Mouse (Mus musculus): Measurements from ENCODE around the gene Rrp36. TPM values are rescaled to one million over a fixed set of nuclear protein-coding genes. Genes with fewer than 3 reads are reported as not detected.

The Rrp36 gene
- polyA plus RNA-seq (2014; fragmentation: Nextera tagmentation; extraction: Ambion mirVana): 54.0 and 61.6 TPM in 2 replicates

DNA sequence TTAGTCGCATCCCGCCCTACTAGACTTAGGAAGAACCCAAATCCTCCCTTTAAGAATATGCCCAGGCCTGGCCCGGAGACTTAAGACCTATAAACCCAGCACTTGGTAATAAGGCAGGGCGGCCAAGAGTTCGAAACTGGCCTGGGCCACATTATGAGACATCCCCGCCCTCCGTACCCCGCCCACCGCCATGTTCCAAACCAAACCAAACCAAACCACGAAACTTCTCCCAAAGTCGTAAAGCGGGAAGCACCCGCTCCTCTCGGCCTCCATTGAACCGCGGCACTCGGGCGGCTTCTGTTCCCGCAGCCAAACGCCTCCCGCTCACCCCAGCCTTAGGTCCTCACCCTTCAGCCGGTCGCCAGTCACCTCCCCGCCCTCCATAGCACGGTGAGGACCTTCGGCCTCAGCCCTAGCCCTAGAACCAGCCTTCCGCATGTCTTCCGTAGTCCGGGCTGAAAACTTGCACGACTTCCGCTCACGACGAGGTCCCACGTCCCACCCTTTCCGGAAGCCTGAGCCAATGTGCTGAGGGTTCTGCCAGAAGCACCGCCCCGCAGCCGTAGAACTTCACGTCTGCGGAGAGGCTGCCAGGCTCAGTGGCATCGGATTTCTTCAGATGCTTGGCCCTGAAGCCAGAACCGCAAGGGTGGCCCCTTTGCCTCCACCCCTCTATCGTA lies at the start of gene Rrp36:
Gene Rrp36 (minus strand): TSS at position 503 of the 680 bp plus-strand sequence.
- under 1% methylated on average over 43 of the region's 43 CpGs for WGBS
- H3K4me2 ChIP-seq (ENCODE audit: low read depth, low read length): peak within 1 kb of the TSS; percentile 77
- H3K9me3 ChIP-seq (replicated peaks; ENCODE audit: control insufficient read depth, low read length): no peaks in the 10 kb centered on the region
- H3K9ac ChIP-seq (replicated peaks; ENCODE audit: low read length): peak within 1 kb of the TSS; percentile 85
- H3K4me3 ChIP-seq (ENCODE audit: low read depth, low read length): peak within 1 kb of the TSS; percentile 93
- H3K4me1 ChIP-seq (ENCODE audit: control insufficient read depth, insufficient read depth, low read length): peaks cover 3% of the 10 kb centered on the region; the same call in 1 of the 2 replicates
- H3K27ac ChIP-seq (replicated peaks; ENCODE audit: low read depth, low read length): peak within 1 kb of the TSS; percentile 73
- H3K36me3 ChIP-seq (replicated peaks; ENCODE audit: control insufficient read depth, insufficient read depth, low read depth, low read length): peaks cover 21% of the 10 kb centered on the region
- no peaks in the 10 kb centered on the region for H3K27me3 ChIP-seq (ENCODE audit: control insufficient read depth, insufficient read depth, low read length)
- DNase-seq (ENCODE audit: low spot score) (peak; percentile 96), ATAC-seq (replicated peaks; ENCODE audit: insufficient number of reproducible peaks, low FRiP score, low TSS enrichment, low read depth) (peak; percentile 92)

- Histone ChIP-seq H3K4me3 (ENCODE audit: low read depth, low read length) (no peak overlapping the region), H3K27me3 (ENCODE audit: control insufficient read depth, insufficient read depth, low read length) (no peaks in the 10 kb centered on the region), H3K9me3 (replicated peaks; ENCODE audit: control insufficient read depth, low read length) (no peaks in the 10 kb centered on the region), H3K4me2 (ENCODE audit: low read depth, low read length) (no peak overlapping the region), H3K9ac (replicated peaks; ENCODE audit: low read length) (no peak overlapping the region), H3K4me1 (ENCODE audit: control insufficient read depth, insufficient read depth, low read length) (no peaks in the 10 kb centered on the region), H3K27ac (replicated peaks; ENCODE audit: low read depth, low read length) (no peak overlapping the region), H3K36me3 (replicated peaks; ENCODE audit: control insufficient read depth, insufficient read depth, low read depth, low read length) (no peaks in the 10 kb centered on the region; the same call in 1 of the 2 replicates)
- DNase-seq (ENCODE audit: low spot score): no peak
- WGBS: 85% methylated on average over 7 of the region's 7 CpGs
- no peak for ATAC-seq (replicated peaks; ENCODE audit: insufficient number of reproducible peaks, low FRiP score, low TSS enrichment, low read depth)
Measured at GRCm38 (mm10) chr17:46721077-46721476, 46.9 kb upstream of the Rrp36 start.

GRCm38 (mm10) chr17:46714756-46715481 lies 40.8 kb upstream of the Rrp36 start:
- Histone ChIP-seq H3K9ac (replicated peaks; ENCODE audit: low read length) (no peak overlapping the region), H3K9me3 (replicated peaks; ENCODE audit: control insufficient read depth, low read length) (no peaks in the 10 kb centered on the region), H3K27ac (replicated peaks; ENCODE audit: low read depth, low read length) (no peak overlapping the region), H3K27me3 (ENCODE audit: control insufficient read depth, insufficient read depth, low read length) (no peaks in the 10 kb centered on the region), H3K36me3 (replicated peaks; ENCODE audit: control insufficient read depth, insufficient read depth, low read depth, low read length) (no peaks in the 10 kb centered on the region; the same call in none of the 2 replicates), H3K4me3 (ENCODE audit: low read depth, low read length) (no peak overlapping the region), H3K4me2 (ENCODE audit: low read depth, low read length) (no peak overlapping the region), H3K4me1 (ENCODE audit: control insufficient read depth, insufficient read depth, low read length) (no peaks in the 10 kb centered on the region)
- DNase-seq (ENCODE audit: low spot score) (no peak), ATAC-seq (replicated peaks; ENCODE audit: insufficient number of reproducible peaks, low FRiP score, low TSS enrichment, low read depth) (no peak)
- WGBS: 92% methylated on average over 11 of the region's 11 CpGs

DNA sequence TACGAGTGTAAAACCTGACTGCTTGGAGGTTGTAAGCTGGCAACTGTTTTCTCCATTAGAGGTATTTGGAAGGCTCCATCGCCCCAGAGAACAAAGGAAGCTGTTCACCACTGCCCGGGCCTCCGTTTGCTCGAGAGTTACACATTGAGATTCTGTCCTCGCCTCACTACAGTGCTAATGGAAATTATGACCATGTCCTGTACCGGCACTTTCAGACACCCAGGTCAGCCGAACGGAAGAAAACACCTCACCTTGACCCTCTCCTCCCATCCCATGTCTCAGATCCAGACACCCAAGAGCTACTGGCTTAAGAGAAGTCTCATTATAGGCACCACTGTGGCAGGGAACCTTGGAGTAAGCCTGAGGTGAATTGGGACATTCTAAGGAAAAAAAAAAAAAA lies 39.7 kb upstream of the Rrp36 start:
- no peak for DNase-seq (ENCODE audit: low spot score)
- Histone ChIP-seq H3K4me3 (ENCODE audit: low read depth, low read length) (no peak overlapping the region), H3K27ac (replicated peaks; ENCODE audit: low read depth, low read length) (no peak overlapping the region), H3K36me3 (replicated peaks; ENCODE audit: control insufficient read depth, insufficient read depth, low read depth, low read length) (no peaks in the 10 kb centered on the region; the same call in none of the 2 replicates), H3K4me2 (ENCODE audit: low read depth, low read length) (no peak overlapping the region), H3K4me1 (ENCODE audit: control insufficient read depth, insufficient read depth, low read length) (no peaks in the 10 kb centered on the region), H3K27me3 (ENCODE audit: control insufficient read depth, insufficient read depth, low read length) (no peaks in the 10 kb centered on the region), H3K9ac (replicated peaks; ENCODE audit: low read length) (no peak overlapping the region), H3K9me3 (replicated peaks; ENCODE audit: control insufficient read depth, low read length) (no peaks in the 10 kb centered on the region)
- 92% methylated on average over 9 of the region's 9 CpGs for WGBS
- ATAC-seq (replicated peaks; ENCODE audit: insufficient number of reproducible peaks, low FRiP score, low TSS enrichment, low read depth): no peak

GRCm38 (mm10) chr17:46712442-46712841 lies 38.3 kb upstream of the Rrp36 start:
- no peak for ATAC-seq (replicated peaks; ENCODE audit: insufficient number of reproducible peaks, low FRiP score, low TSS enrichment, low read depth)
- H3K9me3 ChIP-seq (replicated peaks; ENCODE audit: control insufficient read depth, low read length): no peaks in the 10 kb centered on the region

DNA sequence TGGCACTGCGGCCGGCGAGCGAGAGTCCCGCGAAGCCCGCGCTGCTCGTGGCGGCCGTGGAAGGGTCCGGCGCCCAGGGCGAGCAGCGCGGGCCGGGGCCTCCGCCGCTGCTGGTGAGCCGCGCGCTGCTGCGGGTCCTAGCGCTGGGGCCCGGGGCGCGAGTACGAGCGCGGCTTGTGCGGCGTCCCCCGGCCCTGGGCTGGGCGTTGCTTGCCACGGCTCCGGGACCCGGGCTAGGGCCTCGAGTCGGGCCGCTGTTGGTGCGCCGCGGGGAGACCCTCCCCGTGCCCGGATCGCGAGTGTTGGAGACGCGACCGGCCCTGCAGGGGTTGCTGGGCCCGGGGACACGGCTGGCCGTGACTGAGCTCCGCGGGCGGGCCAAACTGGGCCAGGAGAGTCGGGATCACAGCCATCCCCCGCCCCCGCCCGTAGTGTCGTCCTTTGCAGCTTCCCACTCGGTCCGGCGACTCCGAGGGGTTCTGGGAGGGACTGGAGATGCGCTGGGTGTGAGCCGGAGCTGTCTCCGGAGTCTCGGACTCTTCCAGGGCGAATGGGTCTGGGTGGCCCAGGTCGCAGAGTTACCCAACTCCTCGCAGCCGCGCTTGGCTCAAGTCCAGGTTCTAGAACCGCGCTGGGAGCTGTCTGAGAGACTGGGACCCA lies 37.6 kb upstream of the Rrp36 start:
- H3K27ac ChIP-seq (replicated peaks; ENCODE audit: low read depth, low read length): peak overlapping the region; percentile 56; the same call in 1 of the 2 replicates
- DNase-seq (ENCODE audit: low spot score) (peak; percentile 10), ATAC-seq (replicated peaks; ENCODE audit: insufficient number of reproducible peaks, low FRiP score, low TSS enrichment, low read depth) (peak; percentile 56; the same call in 1 of the 2 replicates)
- H3K4me1 ChIP-seq (ENCODE audit: control insufficient read depth, insufficient read depth, low read length): no peaks in the 10 kb centered on the region
- H3K4me3 ChIP-seq (ENCODE audit: low read depth, low read length): peak overlapping the region; percentile 97
- no peaks in the 10 kb centered on the region for H3K27me3 ChIP-seq (ENCODE audit: control insufficient read depth, insufficient read depth, low read length)
- peak overlapping the region; percentile 87 for H3K4me2 ChIP-seq (ENCODE audit: low read depth, low read length)
- no peaks in the 10 kb centered on the region; the same call in none of the 2 replicates for H3K36me3 ChIP-seq (replicated peaks; ENCODE audit: control insufficient read depth, insufficient read depth, low read depth, low read length)
- no peaks in the 10 kb centered on the region for H3K9me3 ChIP-seq (replicated peaks; ENCODE audit: control insufficient read depth, low read length)
- H3K9ac ChIP-seq (replicated peaks; ENCODE audit: low read length): peak overlapping the region; percentile 85
- WGBS: under 1% methylated on average over 75 of the region's 76 CpGs

More at GRCm38 (mm10) chr17:46712442-46712841, 38.3 kb upstream of the Rrp36 start:
- peak overlapping the region; percentile 97 for H3K4me3 ChIP-seq (ENCODE audit: low read depth, low read length)
- H3K27ac ChIP-seq (replicated peaks; ENCODE audit: low read depth, low read length): no peak overlapping the region
- H3K27me3 ChIP-seq (ENCODE audit: control insufficient read depth, insufficient read depth, low read length): no peaks in the 10 kb centered on the region
- no peak for DNase-seq (ENCODE audit: low spot score)
- peak overlapping the region; percentile 85 for H3K9ac ChIP-seq (replicated peaks; ENCODE audit: low read length)
- WGBS: 75% methylated on average over 7 of the region's 7 CpGs
- H3K4me1 ChIP-seq (ENCODE audit: control insufficient read depth, insufficient read depth, low read length): no peaks in the 10 kb centered on the region
- H3K4me2 ChIP-seq (ENCODE audit: low read depth, low read length): peak overlapping the region; percentile 87
- no peaks in the 10 kb centered on the region; the same call in none of the 2 replicates for H3K36me3 ChIP-seq (replicated peaks; ENCODE audit: control insufficient read depth, insufficient read depth, low read depth, low read length)

GRCm38 (mm10) chr17:46710959-46711597 lies 36.9 kb upstream of the Rrp36 start, which contains the start of gene Pex6:
Gene Pex6 (plus strand): TSS chr17:46711463.
- Histone ChIP-seq H3K36me3 (replicated peaks; ENCODE audit: control insufficient read depth, insufficient read depth, low read depth, low read length) (no peaks in the 10 kb centered on the region; the same call in 1 of the 2 replicates), H3K9ac (replicated peaks; ENCODE audit: low read length) (peak within 1 kb of the TSS; percentile 85), H3K27ac (replicated peaks; ENCODE audit: low read depth, low read length) (peak within 1 kb of the TSS; percentile 56; the same call in 1 of the 2 replicates), H3K9me3 (replicated peaks; ENCODE audit: control insufficient read depth, low read length) (no peaks in the 10 kb centered on the region), H3K4me1 (ENCODE audit: control insufficient read depth, insufficient read depth, low read length) (no peaks in the 10 kb centered on the region), H3K4me3 (ENCODE audit: low read depth, low read length) (peak within 1 kb of the TSS; percentile 97), H3K4me2 (ENCODE audit: low read depth, low read length) (peak within 1 kb of the TSS; percentile 87), H3K27me3 (ENCODE audit: control insufficient read depth, insufficient read depth, low read length) (no peaks in the 10 kb centered on the region)
- ATAC-seq (replicated peaks; ENCODE audit: insufficient number of reproducible peaks, low FRiP score, low TSS enrichment, low read depth) (peak; percentile 55), DNase-seq (ENCODE audit: low spot score) (peak; percentile 98)
- WGBS: 9% methylated on average over 36 of the region's 36 CpGs

Data from embryonic facial prominence, embryonic 11.5 days (tissue).